Mouse (Mus musculus) CH12.LX (cell line): ENCODE measurements around the gene Slc24a3. TPM values are rescaled to one million over a fixed set of nuclear protein-coding genes. Genes with fewer than 3 reads are reported as not detected.

Source experiments
- DNase-seq: peaks from one replicate; pipeline ENCODE4 v3.0.0-alpha.2; 2013; ENCODE audit errors: extremely low read depth
- H3K27ac ChIP-seq: 2 replicates; pipeline ENCODE4 v1.5.1; 2012; ENCODE audit warnings: low read depth, mild to moderate bottlenecking, control low read depth, moderate library complexity; ENCODE audit not compliant: insufficient read depth
- H3K27me3 ChIP-seq: replicated peaks from 2 replicates; pipeline ENCODE3; 2012; ENCODE audit warnings: inconsistent platforms
- H3K36me3 ChIP-seq, 2 experiments: replicated peaks in 1 of 2; 2 replicates each; pipeline versions ENCODE3 to v1.6.1; 2012; ENCODE audit warnings: inconsistent platforms in 1 of 2, low read length in 1 of 2, mild to moderate bottlenecking in 1 of 2, mixed read lengths in 1 of 2, moderate library complexity in 1 of 2; ENCODE audit not compliant: control insufficient read depth in 1 of 2, insufficient read depth in 1 of 2
- H3K4me1 ChIP-seq, 2 experiments: 2 replicates each; pipeline ENCODE4 v1.6.1; 2012; ENCODE audit warnings: inconsistent platforms in 1 of 2, moderate library complexity in 1 of 2; ENCODE audit not compliant: insufficient read depth in 2 of 2, control insufficient read depth in 1 of 2
- H3K4me2 ChIP-seq: 2 replicates; pipeline ENCODE4 v1.6.1; 2012; ENCODE audit warnings: low read depth, mild to moderate bottlenecking, control low read depth; ENCODE audit not compliant: poor library complexity, insufficient read depth, severe bottlenecking
- H3K4me3 ChIP-seq, 3 experiments: fragments of 150-350 bp in 1 of 3; sonication (generic) in 1 of 3; replicated peaks in 1 of 3; 2 replicates each; pipeline versions ENCODE3 to v1.5.1; 2011 to 2012; ENCODE audit warnings: low read depth in 2 of 3, low read length in 2 of 3, mild to moderate bottlenecking in 2 of 3, moderate library complexity in 2 of 3, control low read depth in 1 of 3, improper control_type of control experiment in 1 of 3, inconsistent platforms in 1 of 3, mixed read lengths in 1 of 3; ENCODE audit not compliant: poor library complexity in 1 of 3
- H3K79me2 ChIP-seq: replicated peaks from 2 replicates; pipeline ENCODE4 v1.6.1; 2012; ENCODE audit warnings: mild to moderate bottlenecking, moderate library complexity; ENCODE audit not compliant: control insufficient read depth, poor library complexity, insufficient read depth, severe bottlenecking; ENCODE audit errors: extremely low read depth
- H3K9ac ChIP-seq: 2 replicates; pipeline ENCODE4 v1.6.1; 2012; ENCODE audit warnings: low read depth, mild to moderate bottlenecking, control low read depth, moderate library complexity; ENCODE audit not compliant: insufficient read depth
- H3K9me3 ChIP-seq: replicated peaks from 2 replicates; pipeline ENCODE3; 2012; ENCODE audit warnings: low read length, inconsistent platforms, mixed read lengths
- CHD2 ChIP-seq: IDR thresholded peaks from 2 replicates; pipeline ENCODE4 v1.6.1; 2011; ENCODE audit warnings: low read length, improper control_type of control experiment
- ELF1 ChIP-seq: IDR thresholded peaks from 2 replicates; pipeline ENCODE4 v1.6.1; 2014; ENCODE audit warnings: low read depth, mild to moderate bottlenecking, inconsistent platforms, low read length, improper control_type of control experiment
- ETS1 ChIP-seq: conservative IDR thresholded peaks from 2 replicates; pipeline ENCODE4 v1.6.1; 2012; ENCODE audit warnings: low read depth, mild to moderate bottlenecking, inconsistent platforms, low read length, improper control_type of control experiment, moderate library complexity
- GABPA ChIP-seq: IDR thresholded peaks from 2 replicates; pipeline ENCODE4 v1.6.1; 2012; ENCODE audit warnings: low read depth, low read length, improper control_type of control experiment, inconsistent platforms; ENCODE audit not compliant: insufficient replicate concordance
- KAT2A ChIP-seq: IDR thresholded peaks from 2 replicates; pipeline ENCODE4 v1.6.1; 2012; ENCODE audit warnings: low read length, improper control_type of control experiment, inconsistent platforms; ENCODE audit not compliant: insufficient replicate concordance
- MAFK ChIP-seq: IDR thresholded peaks from 2 replicates; pipeline ENCODE4 v1.6.1; 2011; ENCODE audit warnings: low read length, improper control_type of control experiment; ENCODE audit not compliant: insufficient replicate concordance
- MAX ChIP-seq: IDR thresholded peaks from 2 replicates; pipeline ENCODE4 v1.6.1; 2011; ENCODE audit warnings: low read length, improper control_type of control experiment
- MEF2A ChIP-seq: IDR thresholded peaks from 2 replicates; pipeline ENCODE4 v1.6.1; 2014; ENCODE audit warnings: low read depth, mild to moderate bottlenecking, inconsistent platforms, low read length, improper control_type of control experiment, borderline replicate concordance
- MYC ChIP-seq: IDR thresholded peaks from 2 replicates; pipeline ENCODE4 v1.6.1; 2011; ENCODE audit warnings: low read depth, mild to moderate bottlenecking, improper control_type of control experiment, low read length
- PAX5 ChIP-seq: IDR thresholded peaks from 2 replicates; pipeline ENCODE4 v1.6.1; 2012; ENCODE audit warnings: low read length, inconsistent platforms, mixed read lengths
- POLR2AphosphoS2 ChIP-seq: IDR thresholded peaks from 2 replicates; pipeline ENCODE4 v1.6.1; 2011; ENCODE audit warnings: low read depth, low read length, improper control_type of control experiment
- RAD21 ChIP-seq: IDR thresholded peaks from 2 replicates; pipeline ENCODE4 v1.6.1; 2011; ENCODE audit warnings: low read depth, mild to moderate bottlenecking, low read length, improper control_type of control experiment, moderate library complexity
- SIN3A ChIP-seq: IDR thresholded peaks from 2 replicates; pipeline ENCODE4 v1.6.1; 2012; ENCODE audit warnings: low read length, improper control_type of control experiment, inconsistent platforms
- TBP ChIP-seq: conservative IDR thresholded peaks from 2 replicates; pipeline ENCODE4 v1.6.1; 2011; ENCODE audit warnings: low read depth, low read length, improper control_type of control experiment
- UBTF ChIP-seq: IDR thresholded peaks from 2 replicates; pipeline ENCODE4 v1.6.1; 2012; ENCODE audit warnings: low read depth, mild to moderate bottlenecking, inconsistent platforms, low read length, improper control_type of control experiment, moderate library complexity
- USF2 ChIP-seq: conservative IDR thresholded peaks from 2 replicates; pipeline ENCODE4 v1.6.1; 2011; ENCODE audit warnings: low read depth, low read length, improper control_type of control experiment
- ZC3H11A ChIP-seq: IDR thresholded peaks from 2 replicates; pipeline ENCODE4 v1.6.1; 2012; ENCODE audit warnings: low read depth, mild to moderate bottlenecking, inconsistent platforms, low read length, improper control_type of control experiment
- ZNF384 ChIP-seq: IDR thresholded peaks from 2 replicates; pipeline ENCODE4 v1.6.1; 2012; ENCODE audit warnings: low read depth, low read length, improper control_type of control experiment, inconsistent platforms
- dilution Hi-C: fragments of 300-500 bp; cut with MboI; formaldehyde crosslinking; loops from 2 replicates; pipeline ENCODE4 v1.14.3; 2020; ENCODE audit warnings: low sequenced_read_pairs; ENCODE audit not compliant: extremely low pct_unique_long_range_greater_than_20kb, extremely low pct_ligation_motif_present
- in situ Hi-C: fragments of 300-500 bp; cut with MboI; formaldehyde crosslinking; loops from 3 replicates; pipeline ENCODE4 v1.14.3; 2019; ENCODE audit warnings: low sequenced_read_pairs, low pct_ligation_motif_present, low pct_unique_long_range_greater_than_20kb, mixed read lengths
- polyA plus RNA-seq: library from polyadenylated mRNA; unstranded; fragments of >175 nt; gene quantifications from 2 replicates; pipeline ENCODE4 v1.2.1, GENCODE M21; 2012; ENCODE audit warnings: low read depth; ENCODE audit not compliant: insufficient read length
- total RNA-seq, 2 experiments: library from RNA; depleted of rRNA; stranded (reverse); fragments of 300-350 nt in 1 of 2; fragments of >200 nt in 1 of 2; gene quantifications; 2 replicates each; pipeline ENCODE4 v1.2.3; 2012 to 2014

Gene Slc24a3
- total and polyA plus RNA-seq, 3 experiments: not detected

DNA sequence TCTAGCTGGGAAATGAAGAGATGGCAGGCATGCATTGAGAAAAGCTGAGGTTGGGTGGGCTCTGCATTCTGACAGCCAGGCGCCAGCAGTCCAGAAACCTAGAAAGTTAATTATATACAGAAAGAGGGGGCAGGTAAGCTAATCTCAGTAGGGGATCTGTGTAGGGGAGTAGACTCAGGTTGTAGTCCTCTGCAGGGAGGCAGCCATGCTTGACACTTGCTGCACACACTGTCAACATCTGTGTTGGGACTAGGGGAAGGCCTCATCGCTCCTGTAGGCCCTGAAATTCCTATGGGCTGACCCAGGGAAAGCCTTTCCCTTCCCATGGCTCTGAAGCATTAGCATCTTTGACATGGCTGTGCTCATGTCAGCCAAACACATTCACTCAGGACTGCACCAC lies 496.8 kb downstream of the Slc24a3 start:
- no peaks in the 10 kb centered on the region for H3K9me3 ChIP-seq
- H3K4me1 ChIP-seq: no peaks in the 10 kb centered on the region
- H3K79me2 ChIP-seq: no peaks in the 10 kb centered on the region
- dilution Hi-C loops: no loop called here
- in situ Hi-C loops: no loop called here
- H3K36me3 ChIP-seq: no peaks in the 10 kb centered on the region
- TF ChIP-seq PAX5 (no peak), UBTF (no peak), MEF2A (no peak), MAX (no peak), POLR2AphosphoS2 (no peak), KAT2A (no peak), ZNF384 (no peak), RAD21 (no peak)
- no peak overlapping the region for H3K4me3 ChIP-seq
- no peak overlapping the region for H3K27ac ChIP-seq
- peaks cover 2% of the 10 kb centered on the region for H3K27me3 ChIP-seq
- no peak for DNase-seq
- H3K4me2 ChIP-seq: no peak overlapping the region
- no peak overlapping the region for H3K9ac ChIP-seq

DNA sequence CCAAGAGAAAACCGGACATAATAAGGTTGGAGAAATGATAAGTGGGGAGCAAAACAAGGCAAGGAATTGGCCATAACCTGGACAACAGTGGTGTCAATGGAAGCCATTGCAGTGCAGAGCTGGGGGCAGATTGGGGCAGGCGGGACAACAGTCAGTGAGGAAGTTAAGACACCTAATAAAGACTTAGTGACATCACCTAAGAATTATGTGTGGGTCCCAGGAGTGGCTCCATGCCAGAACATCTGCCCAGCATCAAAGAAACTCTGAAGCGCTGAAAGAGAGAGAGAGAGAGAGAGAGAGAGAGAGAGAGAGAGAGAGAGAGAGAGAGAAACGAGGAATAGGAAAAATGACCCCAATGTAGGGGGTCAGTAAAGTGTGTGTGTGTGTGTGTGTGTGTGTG lies 500.6 kb downstream of the Slc24a3 start:
- Histone ChIP-seq H3K79me2 (no peaks in the 10 kb centered on the region), H3K27me3 (peaks cover 2% of the 10 kb centered on the region), H3K4me2 (no peak overlapping the region), H3K36me3 (no peaks in the 10 kb centered on the region), H3K9me3 (no peaks in the 10 kb centered on the region), H3K4me1 (peaks cover 2 to 7% of the 10 kb centered on the region in 2 experiments; a peak in 2 of 4 replicates), H3K27ac (no peak overlapping the region), H3K9ac (no peak overlapping the region), H3K4me3 (no peak overlapping the region)
- DNase-seq: no peak
- in situ Hi-C loops (no loop called here), dilution Hi-C loops (no loop called here)
- no peak for TF ChIP-seq CHD2
- TF ChIP-seq GABPA: no peak
- no peak for TF ChIP-seq MYC
- TF ChIP-seq MAFK: no peak
- TF ChIP-seq SIN3A: no peak
- no peak for TF ChIP-seq TBP
- no peak for TF ChIP-seq ETS1
- no peak for TF ChIP-seq POLR2AphosphoS2

DNA sequence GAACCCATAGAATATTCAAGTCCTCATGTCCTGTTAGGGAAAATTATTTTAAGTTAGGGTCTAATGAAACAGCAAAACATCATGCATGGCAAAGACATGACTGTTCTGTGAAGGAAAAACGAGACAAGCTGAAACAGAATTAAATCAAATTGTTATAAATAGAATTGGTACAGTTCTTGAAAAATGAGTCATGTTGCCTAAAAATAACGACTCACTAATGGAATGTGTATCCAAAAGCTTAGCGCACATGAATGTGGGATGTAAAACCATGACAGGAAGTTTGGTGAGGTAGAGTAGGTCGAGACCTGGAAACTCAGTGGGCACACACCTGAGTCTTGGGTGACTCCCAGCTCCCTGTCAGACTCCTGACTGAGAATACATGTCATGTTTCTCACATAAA lies 502.6 kb downstream of the Slc24a3 start:
- no peaks in the 10 kb centered on the region for H3K79me2 ChIP-seq
- dilution Hi-C loops: no loop called here
- H3K27ac ChIP-seq: no peak overlapping the region
- H3K9ac ChIP-seq: no peak overlapping the region
- no peaks in the 10 kb centered on the region for H3K36me3 ChIP-seq
- H3K4me2 ChIP-seq: no peak overlapping the region
- no peaks in the 10 kb centered on the region for H3K9me3 ChIP-seq
- H3K27me3 ChIP-seq: peaks cover 2% of the 10 kb centered on the region
- DNase-seq: no peak
- TF ChIP-seq ZC3H11A (no peak), MYC (no peak), PAX5 (no peak), USF2 (no peak), GABPA (no peak), ELF1 (no peak)
- H3K4me1 ChIP-seq: peaks cover 2 to 15% of the 10 kb centered on the region in 2 experiments; a peak in 2 of 4 replicates
- in situ Hi-C loops: no loop called here
- H3K4me3 ChIP-seq: no peak overlapping the region
